Mouse (Mus musculus): Measurements from ENCODE around the gene 6430628N08Rik.

DNA sequence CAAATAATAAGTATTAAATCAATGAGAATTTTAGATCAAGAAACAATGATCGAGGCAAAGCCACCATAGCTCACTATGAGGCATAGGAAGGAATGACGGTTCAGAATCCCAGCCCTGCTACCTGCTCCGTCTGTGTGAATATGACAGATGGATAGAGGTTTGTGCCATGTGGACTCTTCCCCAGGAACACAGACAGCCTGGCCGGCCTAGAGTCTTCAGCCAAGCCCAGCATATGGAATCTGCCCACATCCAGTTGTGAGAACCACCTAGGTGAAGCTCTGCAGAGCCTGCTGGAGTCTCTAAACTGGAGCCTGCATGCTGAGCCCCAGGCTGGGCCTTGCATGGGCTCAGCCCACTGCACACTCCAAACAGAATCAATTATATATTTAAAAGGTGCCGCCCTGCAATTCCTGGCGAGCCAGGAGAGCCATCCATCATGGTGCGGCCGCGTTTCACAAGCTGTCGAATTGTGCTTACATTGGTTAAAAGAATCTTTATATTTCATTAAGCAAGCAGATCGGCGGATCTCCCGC lies 41.2 kb downstream of the 6430628N08Rik start:
- TF ChIP-seq GATA1 (IDR thresholded peaks at IDR 0.05; ENCODE audit: borderline replicate concordance, low read length) (no peak), FLI1 (IDR thresholded peaks at IDR 0.05; ENCODE audit: low read length) (no peak)

All from megakaryocyte, embryonic 14.5 days (primary cell).